Mouse (Mus musculus): ENCODE measurements at regions not wholly inside any gene's neighbourhood (a gene's known extent, or its start where the extent isn't known, plus 50 kb on each side); places are given as distances from the start of the nearest gene placed in this dataset.

- no peak for DNase-seq (ENCODE audit: low spot score in 2 of 2)
Observed at GRCm38 (mm10) chrX:129272135-129272534, 477.4 kb upstream of the Diaph2 start.

- DNase-seq (ENCODE audit: low spot score in 2 of 2): peak; percentile 11 to 39
Observed at GRCm38 (mm10) chrX:129303987-129304386, 445.6 kb upstream of the Diaph2 start.

- no peak for DNase-seq (ENCODE audit: low spot score in 2 of 2)
Observed at GRCm38 (mm10) chrX:129309380-129309779, 440.2 kb upstream of the Diaph2 start.

GRCm38 (mm10) chrX:129329441-129329840, 420.1 kb upstream of the Diaph2 start:
- no peak for DNase-seq (ENCODE audit: low spot score in 2 of 2)

GRCm38 (mm10) chrX:129332810-129333209, 416.7 kb upstream of the Diaph2 start:
- DNase-seq (ENCODE audit: low spot score in 2 of 2): no peak
